Mouse (Mus musculus): Measurements from ENCODE around the gene Kif26a.

Gene Kif26a

GRCm38 (mm10) chr12:112145875-112146651 is at the start of gene Kif26a:
Kif26a (plus strand) TSS chr12:112146208.
- no peak for ATAC-seq (ENCODE audit: low TSS enrichment)

DNA sequence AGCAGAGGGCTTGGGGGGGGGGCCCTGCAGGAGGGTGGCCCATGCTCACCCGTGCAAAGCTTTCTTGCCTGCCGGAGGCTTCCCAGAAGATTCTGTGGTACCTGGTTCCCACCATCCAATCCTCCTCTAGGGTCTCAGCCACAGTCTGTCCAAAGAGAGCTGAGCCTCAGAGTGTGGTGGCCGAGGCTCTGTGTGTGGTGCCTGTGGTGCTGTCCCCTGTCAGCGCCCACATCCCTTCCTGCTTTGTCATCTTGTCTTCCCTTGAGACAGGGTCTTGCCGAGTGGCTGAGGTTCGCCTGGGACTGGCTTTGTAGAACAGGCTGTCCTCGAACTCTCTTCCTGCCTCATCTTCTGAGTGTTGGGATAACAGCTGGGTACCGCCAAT is 49.3 kb upstream of the Kif26a start:
- ATAC-seq (ENCODE audit: low TSS enrichment): no peak

DNA sequence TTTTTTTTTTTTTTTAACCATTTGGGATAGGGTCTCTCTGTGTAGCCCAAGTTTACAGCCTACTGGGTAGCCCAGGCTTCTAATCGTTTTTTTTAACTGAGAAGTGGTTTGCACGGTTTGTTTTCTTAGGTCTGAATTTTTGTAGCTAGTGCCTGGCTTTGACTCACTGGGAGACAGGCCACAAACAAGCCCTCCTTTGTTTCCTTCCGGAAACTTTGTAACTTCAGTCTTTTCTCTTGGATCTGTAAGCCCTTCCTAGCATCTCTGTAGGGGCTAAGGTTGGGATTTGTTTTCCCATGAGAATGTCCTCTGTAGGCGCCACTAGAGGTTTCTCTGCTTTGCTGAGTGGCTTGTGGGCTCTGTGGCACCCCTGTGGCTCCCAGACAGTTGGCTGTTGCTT is 45.9 kb upstream of the Kif26a start:
- ATAC-seq (ENCODE audit: low TSS enrichment): no peak

GRCm38 (mm10) chr12:112101045-112101444 is 45.0 kb upstream of the Kif26a start:
- ATAC-seq (ENCODE audit: low TSS enrichment): 0 out of 2 replicates have a peak, but pooled peaks have one; percentile 28

DNA sequence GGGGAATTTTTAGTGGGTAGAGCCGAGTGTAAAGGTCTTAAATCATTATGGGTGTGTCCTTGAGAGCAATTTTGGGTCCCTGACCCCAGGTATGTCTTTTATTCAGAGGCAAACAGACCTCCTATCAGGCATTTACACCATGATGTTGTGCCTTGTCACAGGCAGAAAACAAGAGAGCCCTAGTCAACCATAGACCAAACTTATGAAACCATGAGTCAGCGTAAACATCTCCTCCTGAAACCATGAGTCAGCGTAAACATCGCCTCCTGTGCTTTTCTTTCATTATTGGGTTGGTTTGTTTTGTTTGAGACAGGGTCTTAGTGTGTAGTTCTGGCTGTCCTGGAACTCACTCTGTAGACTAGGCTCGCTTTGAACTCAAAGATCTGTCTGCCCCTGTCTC is 42.8 kb upstream of the Kif26a start:
- ATAC-seq (ENCODE audit: low TSS enrichment): no peak

- ATAC-seq (ENCODE audit: low TSS enrichment): peak; percentile 54; the same call in 1 of the 2 replicates
These were observed 41.1 kb upstream of the Kif26a start for GRCm38 (mm10) chr12:112104890-112105289.

DNA sequence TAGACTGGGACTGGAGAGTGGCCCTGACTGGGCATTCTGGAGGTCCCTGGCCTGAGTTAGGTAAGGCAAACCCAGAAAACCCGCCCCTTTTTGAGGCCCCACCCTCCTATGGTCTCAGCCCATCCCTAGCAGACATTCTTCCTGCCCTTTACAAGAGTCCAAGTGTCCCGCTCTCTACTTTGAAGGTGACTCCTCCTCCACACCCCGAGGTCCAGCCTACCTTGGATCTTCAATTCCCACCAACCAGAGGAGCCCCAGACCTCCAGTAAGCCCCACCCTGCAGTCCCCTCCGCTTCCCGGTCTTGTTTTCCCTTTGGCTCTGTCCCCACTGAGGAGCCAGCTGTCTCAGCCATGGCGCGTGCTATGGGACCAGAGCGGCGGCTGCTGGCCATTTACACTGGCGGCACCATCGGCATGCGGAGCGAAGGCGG is 39.5 kb upstream of the Kif26a start, which contains the start of gene Aspg:
Gene Aspg (plus strand): TSS at position 139 of the 431 bp plus-strand sequence.
- ATAC-seq (ENCODE audit: low TSS enrichment): no peak; the same call in 1 of the 2 replicates

- no peak for ATAC-seq (ENCODE audit: low TSS enrichment)
These were observed 38.3 kb upstream of the Kif26a start for GRCm38 (mm10) chr12:112107685-112108084.

GRCm38 (mm10) chr12:112108696-112109445 is 37.1 kb upstream of the Kif26a start:
- ATAC-seq (ENCODE audit: low TSS enrichment): no peak

DNA sequence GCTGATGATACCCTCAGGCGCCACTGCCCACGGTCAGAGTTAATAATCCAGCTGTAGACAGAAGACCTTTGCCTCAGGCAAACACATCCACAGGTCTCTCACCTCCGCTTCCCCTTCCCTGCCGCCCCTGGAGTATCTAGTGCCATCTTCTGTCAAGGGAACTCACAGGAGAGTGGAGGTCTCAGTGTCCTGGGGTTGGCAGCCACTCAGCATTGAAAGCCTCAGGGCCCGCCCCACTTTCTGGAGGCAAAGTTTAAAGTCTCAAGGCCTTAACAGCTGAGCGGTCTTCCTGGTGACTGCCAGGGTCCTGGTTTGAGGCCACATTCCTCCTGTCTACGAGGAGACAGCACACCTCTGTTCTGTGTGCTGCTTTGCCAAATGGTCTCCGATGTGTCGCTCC is 36.3 kb upstream of the Kif26a start:
- ATAC-seq (ENCODE audit: low TSS enrichment): no peak

DNA sequence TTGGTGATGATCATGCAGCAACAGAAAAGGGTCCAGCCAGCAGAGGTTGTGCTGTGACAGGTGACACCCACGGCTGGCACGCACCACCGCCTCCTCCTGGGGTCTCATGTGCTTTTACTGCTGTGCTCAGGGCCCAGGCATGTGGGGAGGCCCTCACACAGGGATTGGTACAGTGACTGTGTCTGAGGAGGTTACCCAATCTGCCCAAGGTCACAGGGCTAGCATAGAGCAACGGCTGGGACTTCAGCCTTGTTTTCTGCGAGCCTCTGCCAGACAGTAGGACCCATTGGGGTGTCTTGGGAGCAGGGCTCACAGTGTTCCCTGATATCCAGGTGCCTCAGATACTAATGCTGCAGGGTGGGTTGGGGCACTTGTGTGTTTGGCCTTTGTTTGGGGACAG is 34.7 kb upstream of the Kif26a start:
- no peak for ATAC-seq (ENCODE audit: low TSS enrichment)

GRCm38 (mm10) chr12:112112235-112112634 is 33.8 kb upstream of the Kif26a start:
- ATAC-seq (ENCODE audit: low TSS enrichment): no peak

- no peak for ATAC-seq (ENCODE audit: low TSS enrichment)
These were observed 33.2 kb upstream of the Kif26a start for GRCm38 (mm10) chr12:112112686-112113396.

- peak; percentile 38; the same call in 1 of the 2 replicates for ATAC-seq (ENCODE audit: low TSS enrichment)
These were observed 32.3 kb upstream of the Kif26a start for GRCm38 (mm10) chr12:112113710-112114109.

GRCm38 (mm10) chr12:112117006-112117405 is 29.0 kb upstream of the Kif26a start:
- ATAC-seq (ENCODE audit: low TSS enrichment): no peak

GRCm38 (mm10) chr12:112117649-112118048 is 28.4 kb upstream of the Kif26a start:
- peak; percentile 86 for ATAC-seq (ENCODE audit: low TSS enrichment)

DNA sequence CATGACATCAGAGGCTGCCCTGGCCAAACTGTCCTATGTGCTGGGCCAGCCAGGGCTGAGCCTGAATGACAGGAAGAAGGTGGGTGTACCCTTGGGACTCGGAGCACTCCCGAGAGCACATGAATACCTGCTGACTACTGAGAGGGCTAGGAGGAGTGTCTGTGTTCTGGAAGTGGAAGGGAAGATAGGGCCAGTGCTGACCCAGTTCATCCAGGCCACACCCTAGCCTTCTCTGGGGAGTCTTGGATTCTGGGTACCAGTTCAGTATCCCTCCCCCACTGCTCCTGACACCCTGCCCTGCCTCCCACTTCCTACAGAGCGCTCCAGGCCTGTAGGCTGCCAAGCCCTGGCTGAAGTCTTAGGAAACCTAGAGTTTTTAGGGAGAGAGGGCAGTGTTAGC is 24.8 kb upstream of the Kif26a start:
- no peak for ATAC-seq (ENCODE audit: low TSS enrichment)

DNA sequence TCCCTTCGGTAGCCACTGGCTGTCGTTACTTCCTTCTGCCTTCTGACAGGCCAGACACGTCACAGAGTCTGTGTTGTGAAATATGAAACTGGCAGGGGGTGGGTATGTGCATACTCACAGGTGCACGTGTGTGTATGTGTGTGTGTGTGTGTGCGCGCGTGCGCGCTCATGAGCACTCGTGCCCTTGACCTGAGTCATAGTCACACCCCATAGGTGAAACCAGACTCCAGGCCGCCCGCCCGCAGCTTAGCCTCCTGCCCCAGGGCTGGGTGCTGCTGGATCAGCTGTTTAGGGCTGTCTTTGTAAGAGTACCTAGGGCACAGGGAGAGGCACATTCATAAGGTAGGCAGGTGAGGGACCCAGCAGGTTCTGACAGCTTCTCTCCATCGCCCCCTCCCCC is 20.1 kb upstream of the Kif26a start:
- no peak for ATAC-seq (ENCODE audit: low TSS enrichment)

DNA sequence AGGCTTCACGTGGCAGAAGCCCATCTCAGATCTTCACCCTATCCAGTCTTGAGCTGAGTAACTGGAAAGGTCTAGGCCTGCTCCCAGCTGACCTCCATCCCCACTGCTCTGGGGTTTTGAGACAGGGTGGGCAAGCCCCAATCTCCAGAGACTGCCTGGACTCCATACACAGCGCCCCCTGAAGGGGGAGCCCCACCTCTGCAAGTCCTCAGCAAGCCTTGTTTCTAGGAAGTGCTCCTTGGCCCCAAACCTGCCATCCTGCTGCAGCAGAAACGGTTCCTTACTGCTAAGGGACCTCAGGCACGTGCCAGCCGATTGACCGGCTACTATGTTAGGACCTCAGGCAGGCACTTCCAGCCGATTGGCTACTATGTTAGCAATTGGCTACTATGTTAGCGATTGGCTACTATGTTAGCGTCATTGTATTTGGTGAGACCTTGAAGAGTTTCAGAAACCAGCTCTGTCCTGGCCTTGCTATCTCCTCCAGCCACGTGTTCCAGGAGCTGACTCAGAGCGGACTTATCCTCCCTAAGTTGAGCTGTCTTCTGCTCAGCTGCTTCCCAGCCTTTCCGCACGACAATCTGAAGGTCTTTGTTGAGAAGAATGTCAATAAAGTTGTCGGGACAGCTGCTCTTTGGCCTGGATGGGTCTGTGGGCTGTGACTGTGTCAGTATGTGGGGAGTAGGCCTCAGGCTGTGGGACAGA is 18.9 kb upstream of the Kif26a start:
- no peak for ATAC-seq (ENCODE audit: low TSS enrichment)

GRCm38 (mm10) chr12:112128526-112128925 is 17.5 kb upstream of the Kif26a start:
- ATAC-seq (ENCODE audit: low TSS enrichment): no peak

DNA sequence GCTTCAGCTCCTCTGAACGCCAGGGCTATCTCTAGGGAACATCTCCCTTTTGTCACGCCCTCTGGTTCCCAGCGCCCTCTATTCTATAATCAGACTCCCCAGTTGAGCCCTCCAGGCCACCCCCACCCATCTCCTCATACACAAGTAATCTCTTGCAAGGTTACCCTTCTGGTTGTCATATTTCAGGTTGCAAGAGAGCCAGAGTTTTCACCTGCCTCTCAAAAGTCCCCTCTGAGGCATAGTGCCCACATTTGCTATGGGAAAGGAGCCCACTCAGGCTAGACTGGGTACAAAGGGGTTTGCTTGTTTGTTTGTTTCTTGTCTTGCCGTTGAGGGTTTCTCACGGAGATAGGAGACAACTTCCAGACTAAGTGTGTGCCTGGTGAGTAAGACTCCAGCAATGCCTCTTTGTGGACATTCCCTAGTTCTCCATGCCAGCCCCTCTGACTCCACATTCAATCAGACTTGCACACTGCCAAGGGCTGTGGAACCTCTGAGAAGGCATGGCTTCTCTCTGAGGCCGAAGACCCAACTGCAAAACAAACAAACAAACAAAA is 16.6 kb upstream of the Kif26a start:
- no peak for ATAC-seq (ENCODE audit: low TSS enrichment)
